Mouse (Mus musculus): ENCODE data around the gene Ubl7.

Ubl7 gene

DNA sequence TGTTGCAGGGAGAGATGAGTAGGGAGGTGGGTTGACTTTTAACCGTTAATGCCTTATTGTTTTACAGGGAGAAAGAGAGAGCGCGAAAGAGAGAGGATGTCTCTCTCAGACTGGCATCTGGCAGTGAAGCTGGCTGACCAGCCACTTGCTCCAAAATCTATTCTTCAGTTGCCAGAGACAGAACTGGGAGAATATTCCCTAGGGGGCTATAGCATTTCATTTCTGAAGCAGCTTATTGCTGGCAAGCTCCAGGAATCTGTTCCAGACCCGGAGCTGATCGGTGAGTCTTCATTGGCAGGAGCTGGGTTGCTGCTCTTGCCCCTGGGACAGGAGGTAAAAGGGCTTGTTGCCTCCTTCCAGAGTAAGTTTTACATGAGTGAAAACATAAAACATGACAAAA, 1.8 kb downstream of the Ubl7 start:
- no peak for ATAC-seq (ENCODE audit: low TSS enrichment)

DNA sequence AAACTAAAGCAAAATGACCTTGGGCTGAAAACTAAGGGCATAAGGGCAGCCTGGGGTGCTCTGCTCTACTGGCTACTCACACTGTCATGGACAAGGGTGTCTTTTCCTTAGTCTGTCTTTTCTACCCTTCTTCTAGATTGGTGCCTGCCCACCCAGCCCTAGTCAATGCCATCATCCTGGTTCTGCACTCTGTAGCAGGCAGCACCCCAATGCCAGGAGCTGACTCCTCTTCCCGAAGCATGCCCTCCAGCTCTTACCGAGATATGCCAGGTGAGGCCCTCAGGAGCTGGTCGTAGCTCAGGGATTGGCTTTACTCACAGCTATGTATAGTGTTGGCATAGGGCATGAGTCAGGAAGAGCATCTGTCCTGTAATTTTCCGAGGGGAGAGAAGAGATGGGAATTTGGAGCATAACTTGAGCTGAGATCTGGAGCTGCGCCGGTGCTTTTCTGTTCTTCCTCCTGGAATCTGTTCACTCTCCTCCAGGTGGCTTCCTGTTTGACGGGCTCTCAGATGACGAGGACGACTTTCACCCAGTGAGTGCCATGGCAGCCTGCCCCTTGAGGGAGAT, 10.8 kb downstream of the Ubl7 start:
- ATAC-seq (ENCODE audit: low TSS enrichment): peak; percentile 77

DNA sequence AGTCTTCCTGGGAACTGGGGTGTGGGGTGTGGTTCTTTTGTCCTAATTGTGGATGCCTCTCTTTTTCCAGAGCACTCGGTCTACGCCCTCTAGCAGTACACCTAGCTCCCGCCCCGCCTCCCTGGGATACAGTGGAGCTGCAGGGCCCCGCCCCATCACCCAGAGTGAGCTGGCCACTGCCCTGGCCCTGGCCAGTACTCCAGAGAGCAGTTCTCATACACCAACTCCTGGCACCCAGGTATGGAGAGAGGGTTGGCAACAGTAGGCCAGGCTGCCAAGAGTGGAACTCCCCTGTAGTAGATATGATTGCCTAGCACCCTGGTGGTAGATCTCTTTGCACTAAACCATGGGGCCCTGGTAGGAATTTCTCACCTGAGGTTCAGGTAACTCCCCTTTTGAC, 11.6 kb downstream of the Ubl7 start:
- no peak for ATAC-seq (ENCODE audit: low TSS enrichment)

GRCm38 (mm10) chr9:57923046-57923445, 12.3 kb downstream of the Ubl7 start:
- no peak for ATAC-seq (ENCODE audit: low TSS enrichment)

- ATAC-seq (ENCODE audit: low TSS enrichment): no peak
Measured at GRCm38 (mm10) chr9:57931166-57931767, 20.5 kb downstream of the Ubl7 start.

GRCm38 (mm10) chr9:57932253-57932652, 21.5 kb downstream of the Ubl7 start:
- ATAC-seq (ENCODE audit: low TSS enrichment): peak; percentile 60

GRCm38 (mm10) chr9:57932831-57933602, 22.2 kb downstream of the Ubl7 start:
- peak; percentile 47 for ATAC-seq (ENCODE audit: low TSS enrichment)

DNA sequence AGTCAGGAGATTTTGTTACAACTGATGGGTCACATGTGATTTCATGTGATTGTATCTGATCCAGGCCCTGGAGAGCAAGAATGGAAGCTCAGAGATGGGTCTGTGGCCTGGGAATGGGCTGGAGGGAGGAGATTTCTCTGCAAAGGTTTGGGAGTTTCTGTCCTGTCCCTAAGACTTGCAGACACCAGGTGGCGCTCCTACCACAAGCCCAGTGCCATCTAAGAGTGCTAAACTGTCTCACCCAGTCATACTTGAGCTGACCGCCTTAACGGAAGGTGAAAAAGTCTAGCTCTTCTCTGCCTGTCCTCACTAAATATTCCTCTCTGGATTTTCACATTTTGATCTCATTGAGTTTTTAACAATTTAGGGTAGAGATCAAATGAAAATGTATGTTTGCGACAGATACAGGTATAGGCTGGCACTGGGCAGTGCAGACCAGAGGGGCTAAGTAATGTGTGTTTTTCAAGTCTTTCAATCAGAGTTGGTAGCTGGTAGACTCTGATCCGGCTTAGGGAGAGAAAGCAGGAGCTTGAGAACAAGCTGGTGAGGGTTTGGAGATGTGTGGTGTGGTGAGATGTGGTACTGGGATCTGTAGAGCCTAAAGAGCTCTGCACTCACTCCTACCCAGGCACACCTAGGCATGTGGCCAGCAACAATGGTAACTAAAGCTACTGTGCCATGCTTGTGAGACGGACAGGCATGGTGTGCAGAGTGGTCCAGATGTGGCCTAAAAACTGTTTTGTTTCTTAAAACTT, 25.1 kb downstream of the Ubl7 start:
- 0 out of 2 replicates have a peak, but pooled peaks have one; percentile 20 for ATAC-seq (ENCODE audit: low TSS enrichment)

DNA sequence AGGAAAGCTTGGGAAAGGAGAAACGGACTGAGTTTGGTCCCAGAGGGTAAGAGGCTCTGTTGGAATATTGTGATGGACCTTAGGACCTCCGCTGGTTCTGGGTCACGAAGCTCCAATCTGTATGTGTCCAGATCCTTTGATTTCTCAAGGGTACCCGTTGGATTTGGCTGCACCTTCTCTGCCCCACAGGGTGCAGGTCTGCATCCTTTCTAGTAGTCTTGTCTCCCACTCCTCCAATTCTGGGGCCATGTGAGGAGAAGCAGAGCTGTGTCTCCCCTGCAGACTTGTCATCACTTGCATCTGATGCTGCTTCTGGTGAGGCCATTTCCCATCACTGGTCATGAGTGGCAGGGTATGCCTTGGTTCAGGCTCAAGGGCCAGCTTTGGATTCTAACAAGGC, 26.4 kb downstream of the Ubl7 start:
- no peak for ATAC-seq (ENCODE audit: low TSS enrichment)

DNA sequence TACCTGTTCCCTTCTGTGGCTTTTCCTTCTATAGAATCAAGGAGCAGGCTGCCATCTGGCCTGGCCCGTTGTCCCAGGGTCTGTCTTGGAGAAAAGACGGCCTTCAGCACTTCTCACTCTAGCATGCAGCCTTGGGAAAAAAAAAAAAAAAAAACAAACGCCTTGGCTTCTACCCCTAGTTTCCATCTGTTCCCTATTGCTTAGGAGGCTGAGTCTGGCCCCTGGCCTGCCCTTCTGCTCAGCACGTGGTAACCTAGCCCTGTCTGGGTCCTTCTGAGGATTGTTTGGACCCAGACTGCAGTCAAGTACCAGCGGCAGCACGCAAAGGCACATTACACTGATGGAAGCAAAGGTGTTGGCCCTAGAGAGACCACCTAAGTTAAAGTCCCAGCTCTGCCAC, 26.9 kb downstream of the Ubl7 start:
- ATAC-seq (ENCODE audit: low TSS enrichment): no peak

GRCm38 (mm10) chr9:57938225-57939055, 27.7 kb downstream of the Ubl7 start:
- no peak for ATAC-seq (ENCODE audit: low TSS enrichment)

DNA sequence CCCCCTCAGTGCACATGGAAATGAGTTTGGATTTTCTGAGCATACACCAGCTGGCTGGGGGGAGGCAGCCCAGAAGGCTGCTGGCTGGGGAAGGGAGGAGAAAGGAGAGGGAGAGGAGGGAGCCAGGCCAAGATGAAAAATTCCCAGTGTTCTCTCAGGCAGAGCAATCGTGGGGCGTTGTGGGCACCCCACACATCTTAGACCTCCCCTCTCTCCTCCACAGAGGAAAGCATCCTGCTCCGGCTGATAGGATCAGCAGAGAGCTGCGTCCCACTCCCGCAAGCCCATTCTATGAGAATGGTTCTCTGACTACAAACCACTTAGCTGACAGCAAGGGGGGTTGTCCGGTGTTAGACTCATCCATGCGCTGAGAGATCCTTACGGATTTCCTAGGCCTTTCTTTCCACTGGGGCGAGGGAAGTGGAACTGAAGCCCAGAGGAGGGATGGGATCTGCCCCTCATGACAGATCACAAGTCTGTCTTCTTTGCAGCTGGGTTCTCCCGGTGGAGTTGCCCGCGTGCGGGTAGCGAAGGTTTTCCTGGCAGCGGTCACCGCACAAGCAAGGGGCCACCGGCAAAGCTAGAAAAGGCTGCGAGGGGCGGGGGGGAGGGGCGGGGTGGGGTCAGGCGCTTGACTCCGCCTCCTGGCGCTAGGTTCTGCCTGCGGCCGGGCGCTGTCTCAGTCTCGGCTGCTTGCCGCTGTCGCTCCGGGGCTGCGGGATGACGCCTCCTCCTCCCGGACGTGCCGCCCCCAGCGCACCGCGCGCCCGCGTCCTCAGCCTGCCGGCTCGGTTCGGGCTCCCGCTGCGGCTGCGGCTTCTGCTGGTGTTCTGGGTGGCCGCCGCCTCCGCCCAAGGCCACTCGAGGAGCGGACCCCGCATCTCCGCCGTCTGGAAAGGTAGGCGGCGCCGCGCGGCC, 28.9 kb downstream of the Ubl7 start, which contains the start of gene Sema7a:
Gene Sema7a, plus strand, starts transcription at position 682 of the 918 bp plus-strand sequence.
- ATAC-seq (ENCODE audit: low TSS enrichment): peak; percentile 51

GRCm38 (mm10) chr9:57940349-57940794, 29.6 kb downstream of the Ubl7 start:
- peak; percentile 18 for ATAC-seq (ENCODE audit: low TSS enrichment)

DNA sequence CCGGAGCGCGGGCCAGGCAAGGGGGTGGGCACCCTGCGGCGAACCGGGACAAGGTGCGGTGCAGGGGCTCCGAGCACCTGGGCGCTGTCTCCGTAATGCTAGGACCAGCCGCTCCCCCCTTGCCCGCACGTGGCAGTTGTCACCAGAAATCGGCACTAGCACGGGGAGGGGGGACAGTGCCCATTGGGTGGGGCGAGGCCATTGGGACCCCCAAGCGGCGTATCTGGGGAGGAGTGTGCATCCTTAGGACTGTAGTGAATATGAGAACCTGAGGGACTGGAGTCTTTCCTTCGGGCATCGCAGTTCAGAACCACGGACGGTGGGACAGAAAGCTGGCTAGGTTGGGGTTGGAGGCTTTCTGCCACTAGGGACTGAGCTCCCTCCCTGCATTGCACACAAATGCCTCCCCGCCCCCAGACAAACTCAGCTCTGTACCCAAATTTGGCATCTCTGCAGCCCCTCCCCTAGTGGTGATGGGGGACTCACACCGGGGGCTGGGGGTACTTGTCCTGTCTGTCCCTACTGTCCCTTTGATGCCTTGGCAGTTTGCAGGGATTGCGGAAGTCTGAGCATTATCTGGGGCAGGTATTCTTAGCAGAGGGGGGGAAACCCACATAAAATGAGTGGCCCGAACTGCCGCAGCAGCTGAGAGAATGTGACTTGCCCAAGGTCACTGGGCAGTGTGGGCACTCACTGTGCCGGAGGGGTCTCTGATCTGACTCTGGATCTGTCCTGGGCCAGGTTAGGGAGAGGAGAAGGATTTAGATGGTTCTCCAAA, 30.3 kb downstream of the Ubl7 start:
- ATAC-seq (ENCODE audit: low TSS enrichment): no peak

- ATAC-seq (ENCODE audit: low TSS enrichment): no peak
Measured at GRCm38 (mm10) chr9:57942039-57942438, 31.3 kb downstream of the Ubl7 start.

DNA sequence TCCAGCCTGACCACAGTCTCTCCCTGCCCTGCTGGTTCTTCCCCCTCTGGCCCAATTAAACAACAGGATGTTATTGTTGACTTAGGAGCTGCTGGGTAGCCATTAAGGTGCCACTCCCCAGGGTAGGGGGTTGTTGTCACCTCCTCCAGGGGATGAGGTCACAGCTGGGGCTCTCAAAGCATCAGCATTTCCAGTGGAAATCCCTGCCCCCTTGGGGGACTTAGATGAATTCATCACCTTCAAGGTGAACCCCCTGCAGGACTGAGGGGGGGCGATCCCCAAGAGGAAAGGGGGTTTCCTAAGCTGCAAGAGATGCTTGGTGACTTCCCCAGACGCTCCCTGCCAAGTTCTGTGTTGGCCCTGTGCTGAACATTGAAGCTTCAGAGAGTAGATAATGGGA, 32.3 kb downstream of the Ubl7 start:
- no peak for ATAC-seq (ENCODE audit: low TSS enrichment)

GRCm38 (mm10) chr9:57944572-57944971, 33.8 kb downstream of the Ubl7 start:
- ATAC-seq (ENCODE audit: low TSS enrichment): no peak

- no peak for ATAC-seq (ENCODE audit: low TSS enrichment)
Measured at GRCm38 (mm10) chr9:57945771-57946616, 35.2 kb downstream of the Ubl7 start.
